Mouse (Mus musculus) central nervous system, embryonic 14 days (tissue): ENCODE data around the gene Tubb3. TPM values are rescaled to one million over a fixed set of nuclear protein-coding genes. Genes with fewer than 3 reads are reported as not detected.

Source experiments
- polyA plus RNA-seq: library from polyadenylated mRNA; depleted of rRNA; stranded (reverse); fragments of >200 nt; gene quantifications from 2 replicates; pipeline ENCODE4 v1.2.3, GENCODE M21; 2012; rRNA removed

The Tubb3 gene
- 2,181 and 2,513 TPM in 2 replicates for polyA plus RNA-seq

GRCm38 (mm10) chr8:123411246-123411645, at the start of gene Tubb3:
Gene Tubb3 (plus strand): TSS chr8:123411424.

GRCm38 (mm10) chr8:123373403-123374238, 37.6 kb upstream of the Tubb3 start, which contains the start of gene Tcf25:
Gene Tcf25 (plus strand): TSS chr8:123373753.

GRCm38 (mm10) chr8:123406786-123407185, 4.4 kb upstream of the Tubb3 start, which contains the start of gene Mc1r:
Gene Mc1r (plus strand): TSS chr8:123407107.

GRCm38 (mm10) chr8:123423441-123423840, 12.2 kb downstream of the Tubb3 start, which contains the start of gene Def8:
Gene Def8 (plus strand): TSS chr8:123423527.

Other genes with a start within 250 kb of the Tubb3 start
- 0.34 and 1.2 TPM in 2 replicates for gene Dpep1, start 225.2 kb upstream of the Tubb3 start, polyA plus RNA-seq
- 121 and 129 TPM in 2 replicates for gene Chmp1a, start 198.7 kb upstream of the Tubb3 start, polyA plus RNA-seq
- 6.6 and 7.0 TPM in 2 replicates for gene Spata33, start 198.6 kb upstream of the Tubb3 start, polyA plus RNA-seq
- 121 and 122 TPM in 2 replicates for gene Cdk10, start 186.6 kb upstream of the Tubb3 start, polyA plus RNA-seq
- gene Spata2l, start 175.2 kb upstream of the Tubb3 start, polyA plus RNA-seq, result 3.0 and 3.2 TPM in 2 replicates
- 38.9 and 40.2 TPM in 2 replicates for gene Zfp276, start 157.2 kb upstream of the Tubb3 start, polyA plus RNA-seq
- gene Vps9d1, start 157.1 kb upstream of the Tubb3 start, polyA plus RNA-seq, result 109 and 116 TPM in 2 replicates
- 27.6 and 35.1 TPM in 2 replicates for gene Fanca, start 92.8 kb upstream of the Tubb3 start, polyA plus RNA-seq
- gene Spire2, start 78.7 kb upstream of the Tubb3 start, polyA plus RNA-seq, result 37.7 and 44.4 TPM in 2 replicates
- gene Tcf25, start 37.7 kb upstream of the Tubb3 start, polyA plus RNA-seq, result 267 and 295 TPM in 2 replicates
- 0.02 and 0.10 TPM in 2 replicates for gene Mc1r, start 4.3 kb upstream of the Tubb3 start, polyA plus RNA-seq
- 44.5 and 45.5 TPM in 2 replicates for gene Def8, start 12.1 kb downstream of the Tubb3 start, polyA plus RNA-seq
- 30.8 and 32.1 TPM in 2 replicates for gene Afg3l1, start 66.5 kb downstream of the Tubb3 start, polyA plus RNA-seq
- 60.2 and 68.5 TPM in 2 replicates for gene Dbndd1, start 104.0 kb downstream of the Tubb3 start, polyA plus RNA-seq
- gene Gas8, start 107.4 kb downstream of the Tubb3 start, polyA plus RNA-seq, result 50.1 and 54.0 TPM in 2 replicates
- gene Rhou, start 242.5 kb downstream of the Tubb3 start, polyA plus RNA-seq, result 20.4 and 23.8 TPM in 2 replicates